Mouse (Mus musculus) stomach, embryonic 14.5 days (tissue): ENCODE results near the gene Kif15. TPM values are rescaled to one million over a fixed set of nuclear protein-coding genes. Genes with fewer than 3 reads are reported as not detected.
A peak's percentile ranks its signal among the peaks of the same experiment; 100 is the strongest.

Experiments used
- ATAC-seq: fragments of 200-750 bp; cut with Nextera tagmentation; 2 replicates; pipeline ENCODE4 v1.8.0; 2017; ENCODE audit warnings: low read depth, moderate TSS enrichment; ENCODE audit not compliant: insufficient number of reproducible peaks, insufficient read depth, low FRiP score
- H3K27ac ChIP-seq: fragments of 300-500 bp; sonication (generic); 2 replicates; pipeline ENCODE4 v1.5.1; 2014; ENCODE audit warnings: mild to moderate bottlenecking, low read length, moderate library complexity, mixed read lengths
- H3K27me3 ChIP-seq: fragments of 300-500 bp; sonication (generic); 2 replicates; pipeline ENCODE4 v1.6.1; 2014; ENCODE audit warnings: low read length, control low read depth, mixed read lengths; ENCODE audit not compliant: control insufficient read depth, insufficient read depth
- H3K36me3 ChIP-seq: fragments of 300-500 bp; sonication (generic); 2 replicates; pipeline ENCODE4 v1.6.1; 2014; ENCODE audit warnings: mild to moderate bottlenecking, control low read depth, low read length, moderate library complexity, mixed read lengths; ENCODE audit not compliant: control insufficient read depth, insufficient read depth
- H3K4me1 ChIP-seq: fragments of 300-500 bp; sonication (generic); 2 replicates; pipeline ENCODE4 v1.6.1; 2014; ENCODE audit warnings: low read length, control low read depth, mixed read lengths; ENCODE audit not compliant: control insufficient read depth, insufficient read depth
- H3K4me2 ChIP-seq: fragments of 300-500 bp; sonication (generic); replicated peaks from 2 replicates; pipeline ENCODE4 v1.6.1; 2014; ENCODE audit warnings: low read depth, low read length, control low read depth
- H3K4me3 ChIP-seq: fragments of 300-500 bp; sonication (generic); 2 replicates; pipeline ENCODE4 v1.5.1; 2014; ENCODE audit warnings: low read depth, low read length, control low read depth
- H3K9ac ChIP-seq: fragments of 300-500 bp; sonication (generic); replicated peaks from 2 replicates; pipeline ENCODE4 v1.6.1; 2014; ENCODE audit warnings: low read depth, mild to moderate bottlenecking, control low read depth, low read length, moderate library complexity, mixed read lengths
- H3K9me3 ChIP-seq: fragments of 300-500 bp; sonication (generic); 2 replicates; pipeline ENCODE4 v1.6.1; 2016; ENCODE audit warnings: low read depth, low read length, control low read depth; ENCODE audit not compliant: control insufficient read depth
- WGBS: fragments of 180-500 bp; shearing (Covaris S2); extraction: QIAGEN DNeasy Blood & Tissue Kit; methylation state at CpG from one replicate; pipeline ENCODE4 v1.1.7; 2014; 5-methylcytosine and 5-hydroxymethylcytosine counted together
- polyA plus RNA-seq: library from polyadenylated mRNA; unstranded; fragments of >200 nt; fragmentation: Nextera tagmentation; extraction: Ambion mirVana; gene quantifications from 2 replicates; pipeline ENCODE4 v1.2.1, GENCODE M21; 2014

Gene Kif15
- polyA plus RNA-seq = 63.6 and 75.7 TPM in 2 replicates

DNA sequence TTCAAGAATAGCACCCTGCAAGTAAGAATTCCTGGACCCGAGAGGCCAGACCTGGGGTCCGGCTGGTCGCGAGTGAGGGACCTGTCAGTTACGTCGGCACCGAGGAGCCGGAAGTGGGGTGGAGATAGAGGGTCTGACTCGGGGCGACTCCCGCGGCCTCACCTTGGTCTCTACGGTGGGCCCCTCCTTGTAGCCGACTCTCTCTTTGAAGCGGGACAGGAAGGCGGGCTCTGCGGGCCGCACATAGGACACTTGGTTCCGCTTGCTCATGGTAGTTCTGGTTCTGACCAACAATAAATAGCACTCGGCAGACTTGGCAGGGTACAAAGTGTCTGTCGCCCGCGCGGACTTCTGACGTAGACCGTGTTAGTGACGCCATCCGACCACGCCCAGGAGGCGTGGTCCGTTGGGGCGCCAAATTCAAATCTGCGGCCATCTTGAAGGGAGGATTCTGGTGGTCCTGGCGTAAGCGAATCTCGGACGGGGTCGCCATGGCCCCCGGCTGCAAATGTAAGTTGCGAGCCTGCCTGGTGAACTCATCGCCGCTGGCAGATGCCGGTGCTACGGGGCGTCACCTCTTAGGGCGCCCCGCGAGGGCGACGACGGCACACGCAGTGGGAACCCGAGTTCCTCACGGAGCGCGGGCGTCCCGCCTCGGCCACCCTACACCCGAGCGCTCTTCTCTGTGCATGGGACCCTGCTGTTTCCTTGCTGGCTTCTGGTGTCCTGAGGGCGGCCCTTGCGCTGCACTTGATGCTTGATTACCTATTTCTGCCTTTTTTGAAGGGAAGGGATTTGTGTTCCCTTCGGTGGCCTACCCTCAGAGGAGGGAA is at the start of gene Kif15, which contains the start of gene 1110059G10Rik:
TSS of gene Kif15 (plus strand) at position 404 of the 833 bp plus-strand sequence.
TSS of gene 1110059G10Rik (minus strand) at position 358 of the 833 bp plus-strand sequence.
- peak within 1 kb of the TSS; percentile 50; the same call in 1 of the 2 replicates for H3K27ac ChIP-seq
- H3K36me3 ChIP-seq = peaks cover 6% of the 10 kb centered on the region
- 0 out of 2 replicates have a peak, but pooled peaks cover 2% of the 10 kb centered on the region for H3K4me1 ChIP-seq
- H3K4me2 ChIP-seq = peak within 1 kb of the TSS; percentile 60
- peak; percentile 97 for ATAC-seq
- H3K4me3 ChIP-seq = peak within 1 kb of the TSS; percentile 70
- H3K27me3 ChIP-seq = no peaks in the 10 kb centered on the region
- peak within 1 kb of the TSS; percentile 47 for H3K9ac ChIP-seq
- H3K9me3 ChIP-seq = no peaks in the 10 kb centered on the region
- under 1% methylated on average over 64 of the region's 64 CpGs for WGBS

DNA sequence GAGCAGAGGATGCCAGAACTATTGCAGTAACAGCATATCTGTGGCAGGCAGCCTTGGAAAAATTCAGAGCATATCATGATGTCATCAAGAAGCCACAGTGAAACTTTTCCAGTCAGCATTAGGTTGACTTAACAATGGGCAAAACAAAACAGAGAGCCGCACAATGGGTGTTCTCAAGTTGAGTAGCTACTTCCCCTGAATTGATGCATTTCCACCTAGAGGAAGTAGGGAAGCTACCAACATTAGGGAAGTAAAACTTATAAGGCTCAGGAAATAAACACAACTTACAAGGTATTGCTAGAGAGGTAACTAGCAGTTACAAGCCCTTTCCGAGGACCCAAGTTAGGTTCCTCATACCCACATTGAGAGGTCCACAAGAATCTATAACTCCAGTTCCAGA is 49.8 kb upstream of the Kif15 start:
- 91% methylated on average over 2 of the region's 2 CpGs for WGBS
- no peaks in the 10 kb centered on the region for H3K27me3 ChIP-seq
- H3K36me3 ChIP-seq = no peaks in the 10 kb centered on the region
- no peak overlapping the region for H3K27ac ChIP-seq
- no peak overlapping the region for H3K4me2 ChIP-seq
- H3K4me3 ChIP-seq = no peak overlapping the region
- H3K9me3 ChIP-seq = peaks cover 1% of the 10 kb centered on the region; the same call in 1 of the 2 replicates
- H3K4me1 ChIP-seq = no peaks in the 10 kb centered on the region
- H3K9ac ChIP-seq = no peak overlapping the region
- ATAC-seq = no peak

DNA sequence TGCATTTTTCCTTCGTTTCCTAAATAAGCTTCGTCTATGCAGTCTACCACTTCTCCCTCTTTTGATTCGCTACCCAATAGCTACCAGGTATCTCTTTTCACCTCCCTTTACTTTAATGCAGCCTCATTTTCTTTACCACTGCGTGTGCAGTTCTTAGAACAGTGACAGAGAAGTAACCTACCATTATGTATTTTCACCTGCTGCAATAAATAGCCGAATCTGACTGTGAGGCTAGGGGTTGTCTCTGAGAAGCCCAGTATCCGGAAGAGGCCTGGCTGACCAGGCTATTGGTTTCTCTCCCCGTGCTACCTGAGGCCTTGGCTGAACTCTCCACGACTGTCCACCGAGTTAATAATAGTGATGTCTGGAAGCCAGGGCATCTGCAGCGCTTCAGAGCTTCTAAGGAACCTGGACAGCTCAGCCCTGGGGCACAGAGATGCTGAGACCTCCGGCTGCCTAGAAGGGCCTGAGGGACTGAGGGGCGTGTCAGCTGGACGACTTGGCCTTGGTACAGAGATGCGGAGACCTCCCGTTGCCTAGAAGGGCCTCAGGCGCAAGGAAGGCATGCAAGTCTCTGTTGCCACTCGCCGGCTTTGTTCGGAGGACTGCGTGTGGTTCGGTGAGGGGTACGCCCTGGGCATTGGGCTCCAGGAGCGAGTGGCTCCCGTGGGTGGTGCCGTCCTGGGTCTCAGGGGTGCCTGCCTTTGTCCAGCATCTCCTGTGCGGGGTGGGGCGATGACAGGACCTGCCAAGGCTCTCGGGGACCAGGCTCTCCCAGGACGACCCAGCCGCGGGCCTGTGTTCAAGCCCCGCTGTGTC is 47.9 kb upstream of the Kif15 start:
- ATAC-seq = peak; percentile 92
- Histone ChIP-seq H3K9me3 (no peaks in the 10 kb centered on the region), H3K36me3 (no peaks in the 10 kb centered on the region), H3K4me1 (no peaks in the 10 kb centered on the region), H3K4me2 (peak overlapping the region; percentile 76), H3K4me3 (peak overlapping the region; percentile 56), H3K27ac (no peak overlapping the region), H3K9ac (peak overlapping the region; percentile 47), H3K27me3 (no peaks in the 10 kb centered on the region)
- WGBS = 17% methylated on average over 32 of the region's 32 CpGs

GRCm38 (mm10) chr9:122922436-122922835 is 28.4 kb upstream of the Kif15 start:
- Histone ChIP-seq H3K4me3 (peak overlapping the region; percentile 62), H3K36me3 (peaks cover 28% of the 10 kb centered on the region), H3K27ac (no peak overlapping the region), H3K9ac (peak overlapping the region; percentile 90), H3K9me3 (no peaks in the 10 kb centered on the region), H3K4me2 (peak overlapping the region; percentile 60), H3K27me3 (no peaks in the 10 kb centered on the region), H3K4me1 (peaks cover 4% of the 10 kb centered on the region; the same call in 1 of the 2 replicates)
- 26% methylated on average over 3 of the region's 3 CpGs for WGBS
- ATAC-seq = no peak

GRCm38 (mm10) chr9:122922936-122923381 is 27.9 kb upstream of the Kif15 start, which contains the start of gene Zfp105:
TSS of gene Zfp105 (plus strand) at chr9:122923072.
- H3K27ac ChIP-seq = peak within 1 kb of the TSS; percentile 82
- H3K9me3 ChIP-seq = no peaks in the 10 kb centered on the region
- no peaks in the 10 kb centered on the region for H3K27me3 ChIP-seq
- H3K4me1 ChIP-seq = peaks cover 4% of the 10 kb centered on the region; the same call in 1 of the 2 replicates
- peak within 1 kb of the TSS; percentile 62 for H3K4me3 ChIP-seq
- peak within 1 kb of the TSS; percentile 90 for H3K9ac ChIP-seq
- peaks cover 33% of the 10 kb centered on the region for H3K36me3 ChIP-seq
- WGBS = under 1% methylated on average over 43 of the region's 43 CpGs
- ATAC-seq = peak; percentile 97
- peak within 1 kb of the TSS; percentile 60 for H3K4me2 ChIP-seq

DNA sequence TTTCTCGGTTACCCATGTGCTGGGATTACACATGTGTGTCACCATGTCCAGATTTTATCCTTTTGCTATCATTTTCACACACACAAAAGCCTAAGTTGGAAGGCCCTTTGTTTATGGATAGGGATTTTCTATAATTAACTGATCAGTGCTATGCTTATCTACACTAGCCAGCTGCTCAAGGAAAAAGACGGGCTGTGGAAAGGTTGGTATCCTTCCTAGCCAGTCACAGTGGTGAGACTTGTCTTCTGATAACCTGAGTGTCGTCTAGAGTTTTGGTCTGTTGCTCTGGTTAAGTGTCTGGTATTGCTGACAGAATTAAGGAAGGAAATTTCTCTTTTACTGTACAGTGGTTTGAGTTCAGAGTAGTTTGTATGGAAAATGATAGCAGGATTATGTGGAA is 21.9 kb upstream of the Kif15 start:
- H3K4me1 ChIP-seq = peaks cover under 1% of the 10 kb centered on the region; the same call in 1 of the 2 replicates
- 94% methylated on average over 3 of the region's 3 CpGs for WGBS
- no peak for ATAC-seq
- no peak overlapping the region for H3K4me3 ChIP-seq
- H3K9ac ChIP-seq = no peak overlapping the region
- H3K27me3 ChIP-seq = no peaks in the 10 kb centered on the region
- no peak overlapping the region for H3K4me2 ChIP-seq
- H3K9me3 ChIP-seq = no peaks in the 10 kb centered on the region
- H3K36me3 ChIP-seq = peaks cover 73% of the 10 kb centered on the region
- no peak overlapping the region for H3K27ac ChIP-seq

DNA sequence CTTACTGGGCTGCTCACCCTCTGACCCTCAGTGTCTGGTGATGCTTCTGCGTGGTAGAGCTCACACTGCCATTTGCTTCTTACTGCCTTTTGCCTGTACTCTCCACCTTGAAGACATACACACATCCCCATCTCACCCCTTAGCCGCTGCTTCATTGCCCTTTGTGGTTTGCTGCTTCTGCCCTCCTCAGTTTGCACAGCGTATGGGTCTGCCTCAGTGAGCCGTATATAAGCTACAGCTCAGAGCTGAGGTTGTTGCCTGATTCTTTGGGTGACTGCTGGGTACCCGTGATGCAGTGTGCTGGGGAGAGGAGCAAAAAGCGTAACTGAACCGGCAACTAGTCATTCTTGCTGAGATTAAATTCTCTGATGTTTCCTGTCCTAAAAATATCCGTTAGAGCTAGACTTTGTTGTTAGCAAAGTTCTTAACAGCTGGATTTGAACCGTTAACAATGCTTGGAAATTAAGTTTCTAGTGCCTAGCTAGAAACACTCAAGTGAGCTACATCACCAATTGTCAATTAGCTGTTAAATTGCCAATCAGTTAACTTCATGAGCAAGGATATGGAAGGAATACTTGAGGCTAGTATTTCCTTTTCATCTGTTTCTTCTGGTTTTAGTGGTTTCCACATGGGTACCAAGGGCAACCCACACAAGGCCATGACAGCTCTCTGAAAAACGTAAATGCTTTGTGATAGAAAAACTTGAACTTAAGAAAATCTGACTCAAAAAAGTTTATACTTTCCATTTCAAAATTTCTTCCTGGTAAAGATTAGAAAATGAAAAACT is 47.8 kb downstream of the Kif15 start:
- WGBS = 95% methylated on average over 10 of the region's 10 CpGs

More for the DNA sequence above, 47.8 kb downstream of the Kif15 start:
- H3K4me1 ChIP-seq = no peaks in the 10 kb centered on the region
- H3K36me3 ChIP-seq = peaks cover 56% of the 10 kb centered on the region
- H3K4me2 ChIP-seq = no peak overlapping the region
- H3K9me3 ChIP-seq = no peaks in the 10 kb centered on the region
- no peak for ATAC-seq
- no peak overlapping the region for H3K4me3 ChIP-seq
- no peak overlapping the region for H3K27ac ChIP-seq
- no peaks in the 10 kb centered on the region for H3K27me3 ChIP-seq
- H3K9ac ChIP-seq = no peak overlapping the region
